Mouse (Mus musculus) neural tube, embryonic 14.5 days (tissue): ENCODE data around the gene Wt1. TPM values are rescaled to one million over a fixed set of nuclear protein-coding genes. Genes with fewer than 3 reads are reported as not detected.

Experiments used
- ATAC-seq: fragments of 200-750 bp; cut with Nextera tagmentation; 2 replicates; pipeline ENCODE4 v1.8.0; 2017; ENCODE audit warnings: low read depth, mild to moderate bottlenecking, moderate TSS enrichment, moderate library complexity
- H3K27ac ChIP-seq: fragments of 300-500 bp; sonication (generic); 2 replicates; pipeline ENCODE4 v1.5.1; 2014; ENCODE audit warnings: low read depth, mild to moderate bottlenecking, control low read depth, low read length, moderate library complexity, mixed read lengths
- H3K27me3 ChIP-seq: fragments of 300-500 bp; sonication (generic); 2 replicates; pipeline ENCODE4 v1.6.1; 2014; ENCODE audit warnings: low read length; ENCODE audit not compliant: control insufficient read depth, insufficient read depth
- H3K36me3 ChIP-seq: fragments of 300-500 bp; sonication (generic); 2 replicates; pipeline ENCODE4 v1.6.1; 2014; ENCODE audit warnings: low read length, mixed read lengths; ENCODE audit not compliant: control insufficient read depth, insufficient read depth
- H3K4me1 ChIP-seq: fragments of 300-500 bp; sonication (generic); 2 replicates; pipeline ENCODE4 v1.6.1; 2014; ENCODE audit warnings: low read length; ENCODE audit not compliant: control insufficient read depth, insufficient read depth
- H3K4me2 ChIP-seq: fragments of 300-500 bp; sonication (generic); 2 replicates; pipeline ENCODE4 v1.6.1; 2014; ENCODE audit warnings: mild to moderate bottlenecking, low read depth, low read length, control low read depth
- H3K4me3 ChIP-seq: fragments of 300-500 bp; sonication (generic); 2 replicates; pipeline ENCODE4 v1.5.1; 2014; ENCODE audit warnings: low read depth, low read length, control low read depth, mixed read lengths
- H3K9ac ChIP-seq: fragments of 300-500 bp; sonication (generic); replicated peaks from 2 replicates; pipeline ENCODE4 v1.6.1; 2014; ENCODE audit warnings: low read depth, mild to moderate bottlenecking, control low read depth, low read length, mixed read lengths
- H3K9me3 ChIP-seq: fragments of 300-500 bp; sonication (generic); 2 replicates; pipeline ENCODE4 v1.6.1; 2016; ENCODE audit warnings: low read length; ENCODE audit not compliant: control insufficient read depth
- WGBS: fragments of 180-500 bp; shearing (Covaris S2); extraction: QIAGEN DNeasy Blood & Tissue Kit; methylation state at CpG from one replicate; pipeline ENCODE4 v1.1.7; 2014; 5-methylcytosine and 5-hydroxymethylcytosine counted together
- polyA plus RNA-seq: library from polyadenylated mRNA; unstranded; fragments of >200 nt; fragmentation: Nextera tagmentation; extraction: Ambion mirVana; gene quantifications from 2 replicates; pipeline ENCODE4 v1.2.1, GENCODE M21; 2014

Wt1 gene
- polyA plus RNA-seq, 1 experiment from 2014 or later = 2.2 TPM

DNA sequence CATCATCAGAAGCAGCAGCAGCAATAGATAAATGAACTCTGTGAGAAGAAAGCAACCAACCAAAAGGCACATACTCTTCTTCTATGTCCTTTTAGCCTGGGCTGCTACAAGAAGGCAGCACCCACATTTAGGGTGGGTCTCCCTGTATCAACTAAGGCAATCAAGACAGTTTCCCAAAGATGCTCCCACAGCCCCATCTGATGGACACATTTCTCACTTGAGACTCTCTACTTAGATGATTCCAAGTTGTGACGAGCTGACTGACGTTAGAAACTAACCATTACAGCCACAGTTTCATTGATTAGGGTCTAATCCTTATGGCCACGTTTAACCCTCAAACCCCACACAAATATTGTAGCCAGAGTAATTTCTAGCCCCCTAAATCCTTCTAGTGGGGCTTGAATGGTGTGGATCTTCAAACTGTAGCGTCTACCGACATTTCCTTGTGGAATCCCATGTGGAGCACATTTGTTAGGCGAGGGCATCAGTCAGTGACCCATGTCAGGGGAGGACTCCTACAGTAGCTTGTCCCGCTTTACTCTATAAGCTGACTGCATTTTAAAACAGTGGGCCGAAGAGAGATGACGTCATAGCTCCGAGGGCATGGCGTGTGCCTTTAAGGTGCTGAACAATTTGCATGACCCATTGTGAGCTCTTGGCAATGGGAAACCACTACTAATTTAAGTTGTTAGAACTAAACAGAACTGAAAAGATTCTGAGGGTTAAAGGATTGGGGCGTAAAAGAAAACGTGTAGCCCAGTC, 59.6 kb downstream of the Wt1 start:
- H3K4me3 ChIP-seq = no peak overlapping the region
- H3K27me3 ChIP-seq = no peaks in the 10 kb centered on the region
- H3K9me3 ChIP-seq = no peaks in the 10 kb centered on the region
- ATAC-seq = no peak
- H3K4me2 ChIP-seq = no peak overlapping the region
- no peak overlapping the region for H3K9ac ChIP-seq
- 81% methylated on average over 13 of the region's 13 CpGs for WGBS
- no peaks in the 10 kb centered on the region for H3K36me3 ChIP-seq
- H3K4me1 ChIP-seq = no peaks in the 10 kb centered on the region
- H3K27ac ChIP-seq = no peak overlapping the region

DNA sequence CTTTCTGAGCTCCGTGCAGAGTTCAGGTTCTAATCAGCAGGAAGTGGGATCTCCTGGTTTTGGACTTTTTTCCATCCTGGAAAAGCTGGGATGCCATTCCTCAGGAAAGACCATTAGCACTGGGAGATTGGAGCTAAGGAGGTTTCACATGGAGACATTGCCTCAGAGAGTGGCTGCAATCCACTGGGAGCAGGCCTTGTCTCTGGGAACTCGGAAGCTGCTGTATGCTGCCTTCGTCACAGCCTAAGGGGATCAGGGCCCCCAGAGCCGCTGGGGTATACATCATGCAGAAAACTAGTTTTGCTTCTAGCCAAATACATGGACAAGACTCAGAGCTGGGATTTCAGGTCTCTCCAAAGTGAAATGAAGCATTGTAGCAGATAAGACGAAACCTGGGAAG, 60.3 kb downstream of the Wt1 start:
- 80% methylated on average over 5 of the region's 5 CpGs for WGBS
- no peaks in the 10 kb centered on the region for H3K27me3 ChIP-seq
- no peaks in the 10 kb centered on the region for H3K4me1 ChIP-seq
- H3K36me3 ChIP-seq = no peaks in the 10 kb centered on the region
- H3K27ac ChIP-seq = no peak overlapping the region
- H3K9ac ChIP-seq = no peak overlapping the region
- no peak overlapping the region for H3K4me3 ChIP-seq
- no peaks in the 10 kb centered on the region for H3K9me3 ChIP-seq
- no peak overlapping the region for H3K4me2 ChIP-seq
- ATAC-seq = no peak

DNA sequence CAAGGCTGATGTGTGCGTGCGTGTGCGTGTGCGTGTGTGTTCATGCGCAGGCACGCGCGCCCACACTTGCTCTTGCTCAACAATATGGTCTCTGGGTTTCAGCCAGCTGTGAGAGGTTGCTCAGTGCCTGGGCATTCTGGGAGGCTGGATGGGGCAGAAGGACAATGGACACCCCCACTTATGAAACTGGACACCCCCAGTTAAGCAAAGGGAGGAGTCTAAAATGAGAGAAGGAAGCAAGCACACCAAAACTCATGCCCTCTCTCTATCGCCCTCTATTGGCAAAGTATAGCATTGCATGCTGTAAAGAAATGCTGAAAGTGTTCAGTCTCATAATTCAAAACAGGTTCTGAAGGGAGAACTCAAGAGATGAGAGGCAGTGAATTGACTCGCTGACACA, 61.9 kb downstream of the Wt1 start:
- H3K27ac ChIP-seq = no peak overlapping the region
- no peaks in the 10 kb centered on the region for H3K9me3 ChIP-seq
- H3K4me3 ChIP-seq = no peak overlapping the region
- 78% methylated on average over 10 of the region's 10 CpGs for WGBS
- H3K27me3 ChIP-seq = no peaks in the 10 kb centered on the region
- H3K4me2 ChIP-seq = no peak overlapping the region
- H3K36me3 ChIP-seq = no peaks in the 10 kb centered on the region
- H3K4me1 ChIP-seq = no peaks in the 10 kb centered on the region
- H3K9ac ChIP-seq = no peak overlapping the region
- ATAC-seq = no peak

DNA sequence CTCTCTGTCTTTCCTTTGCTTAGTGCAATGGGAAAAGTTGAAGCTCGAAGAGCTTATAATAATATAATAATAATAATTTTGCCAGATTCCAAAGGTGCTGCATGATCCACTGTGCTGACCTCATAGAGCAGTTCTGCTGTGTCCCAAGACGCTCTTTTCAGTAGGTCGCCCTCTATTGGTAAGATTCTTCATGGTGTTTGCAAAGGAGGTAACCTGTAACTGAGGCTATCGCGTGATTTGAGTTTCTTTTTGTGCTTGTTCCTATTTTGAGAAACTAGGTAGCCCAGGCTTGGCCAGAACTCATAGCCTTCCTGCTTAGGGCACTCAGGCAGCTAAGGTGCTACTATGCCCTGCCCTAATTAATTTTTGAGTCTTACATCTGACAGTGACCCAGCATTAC, 63.0 kb downstream of the Wt1 start:
- WGBS = 28% methylated on average over 5 of the region's 5 CpGs
- no peak overlapping the region for H3K27ac ChIP-seq
- H3K4me3 ChIP-seq = no peak overlapping the region
- no peak overlapping the region for H3K4me2 ChIP-seq
- H3K4me1 ChIP-seq = no peaks in the 10 kb centered on the region
- H3K9me3 ChIP-seq = no peaks in the 10 kb centered on the region
- H3K9ac ChIP-seq = no peak overlapping the region
- H3K36me3 ChIP-seq = no peaks in the 10 kb centered on the region
- H3K27me3 ChIP-seq = no peaks in the 10 kb centered on the region
- no peak for ATAC-seq

DNA sequence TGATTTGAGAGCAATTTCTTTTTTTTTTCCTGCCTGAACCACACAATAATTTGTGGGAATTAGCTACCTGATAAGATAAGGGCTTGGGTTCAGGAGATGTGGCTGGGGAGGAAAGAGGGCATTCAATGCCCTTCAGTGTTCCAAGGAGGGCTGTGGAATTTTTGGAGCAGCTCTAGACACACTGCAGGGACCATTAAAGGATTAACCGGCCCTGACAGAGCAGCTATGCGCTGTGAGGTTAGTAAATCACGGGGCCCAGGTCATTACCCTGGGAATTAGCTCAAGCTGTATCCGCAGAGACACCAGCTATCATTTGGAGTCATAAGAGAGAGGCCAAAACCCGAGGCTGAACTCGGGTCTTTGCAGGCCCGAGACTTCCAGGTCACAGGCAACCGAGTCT, 73.8 kb downstream of the Wt1 start:
- H3K4me3 ChIP-seq = no peak overlapping the region
- ATAC-seq = no peak
- H3K27ac ChIP-seq = no peak overlapping the region
- no peaks in the 10 kb centered on the region for H3K4me1 ChIP-seq
- H3K9ac ChIP-seq = no peak overlapping the region
- H3K9me3 ChIP-seq = no peaks in the 10 kb centered on the region
- no peaks in the 10 kb centered on the region for H3K36me3 ChIP-seq
- H3K27me3 ChIP-seq = no peaks in the 10 kb centered on the region
- H3K4me2 ChIP-seq = no peak overlapping the region
- WGBS = 29% methylated on average over 8 of the region's 8 CpGs

DNA sequence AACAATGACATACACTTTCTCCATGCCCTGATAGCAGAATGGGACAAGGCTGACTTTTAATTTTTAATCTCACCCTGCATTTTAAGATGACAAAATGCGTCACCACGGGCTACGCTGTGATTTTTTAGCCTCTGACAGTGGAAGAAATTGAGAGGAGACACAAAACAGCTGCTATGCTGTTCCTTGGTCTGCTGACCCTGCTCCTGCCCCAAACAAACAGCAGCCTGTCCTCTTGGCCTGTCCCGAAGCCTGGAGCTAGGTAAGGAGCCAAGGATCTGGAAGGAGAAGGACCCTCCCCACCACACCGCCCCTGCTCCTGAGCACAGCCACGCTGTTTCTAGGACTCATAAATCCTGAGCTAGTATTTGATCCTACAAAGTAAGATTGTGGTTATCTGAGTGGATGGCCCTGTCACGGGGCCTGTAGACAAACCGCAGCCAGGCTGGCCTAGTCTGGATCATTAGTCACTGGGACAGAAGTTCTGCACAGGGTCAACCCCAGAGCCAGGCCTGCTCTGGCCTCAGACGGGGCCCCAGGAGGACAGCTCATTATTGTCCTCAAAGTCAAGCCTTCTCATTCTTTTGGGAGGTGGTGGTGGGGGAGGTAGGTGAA, 80.3 kb downstream of the Wt1 start:
- H3K4me1 ChIP-seq = no peaks in the 10 kb centered on the region
- H3K27me3 ChIP-seq = no peaks in the 10 kb centered on the region

DNA sequence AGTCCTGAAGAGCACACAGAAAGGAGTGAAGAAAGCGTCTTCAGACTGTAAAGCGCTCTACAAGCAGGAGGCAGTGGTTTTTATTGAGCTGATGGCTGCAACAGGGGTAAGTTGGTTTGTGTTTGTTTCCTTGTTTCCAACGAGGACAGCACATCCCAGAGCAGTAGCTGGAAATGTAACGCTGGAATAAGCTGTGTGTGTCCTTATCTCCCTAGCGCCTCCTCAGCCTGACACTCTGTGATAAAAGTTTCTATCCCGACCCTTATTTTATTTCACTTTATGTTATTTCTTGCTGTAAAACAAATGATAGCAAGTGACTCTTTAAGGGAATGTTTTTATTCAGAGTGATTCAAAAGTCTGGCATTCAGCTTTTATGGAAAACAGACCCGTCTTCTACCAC, 86.5 kb downstream of the Wt1 start:
- Histone ChIP-seq H3K4me1 (no peaks in the 10 kb centered on the region), H3K36me3 (no peaks in the 10 kb centered on the region), H3K9me3 (no peaks in the 10 kb centered on the region), H3K27ac (no peak overlapping the region), H3K4me2 (no peak overlapping the region), H3K9ac (no peak overlapping the region), H3K27me3 (no peaks in the 10 kb centered on the region), H3K4me3 (no peak overlapping the region)
- WGBS = 79% methylated on average over 7 of the region's 7 CpGs
- no peak for ATAC-seq

More for the DNA sequence above, 80.3 kb downstream of the Wt1 start:
- no peak overlapping the region for H3K4me3 ChIP-seq
- no peak overlapping the region for H3K4me2 ChIP-seq
- no peak for ATAC-seq
- 71% methylated on average over 9 of the region's 9 CpGs for WGBS
- no peak overlapping the region for H3K9ac ChIP-seq
- no peak overlapping the region for H3K27ac ChIP-seq
- no peaks in the 10 kb centered on the region for H3K9me3 ChIP-seq
- no peaks in the 10 kb centered on the region for H3K36me3 ChIP-seq

DNA sequence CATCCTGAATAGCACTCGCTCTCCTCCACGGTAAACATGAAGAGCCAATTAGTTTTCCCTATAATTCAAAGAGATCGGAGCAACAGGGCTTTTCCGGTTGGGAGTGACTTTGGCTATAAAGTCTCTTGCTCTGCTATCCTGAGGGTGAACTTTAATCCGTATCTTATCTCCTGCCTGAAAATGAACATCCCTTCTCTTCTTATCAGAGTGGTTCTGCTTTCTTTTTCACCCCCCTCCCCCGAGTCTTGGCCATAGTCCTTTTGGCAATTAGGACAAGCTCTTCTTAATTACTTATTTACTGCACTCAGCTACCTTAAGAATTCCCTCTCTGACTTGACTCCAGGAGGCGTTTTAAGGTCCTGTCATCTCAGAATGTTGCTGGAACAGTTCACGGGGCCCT, 89.6 kb downstream of the Wt1 start:
- no peaks in the 10 kb centered on the region for H3K27me3 ChIP-seq
- H3K36me3 ChIP-seq = no peaks in the 10 kb centered on the region
- WGBS = 40% methylated on average over 8 of the region's 8 CpGs
- H3K27ac ChIP-seq = no peak overlapping the region
- H3K4me3 ChIP-seq = no peak overlapping the region
- H3K4me2 ChIP-seq = no peak overlapping the region
- H3K4me1 ChIP-seq = no peaks in the 10 kb centered on the region
- no peak for ATAC-seq
- H3K9me3 ChIP-seq = no peaks in the 10 kb centered on the region
- no peak overlapping the region for H3K9ac ChIP-seq

DNA sequence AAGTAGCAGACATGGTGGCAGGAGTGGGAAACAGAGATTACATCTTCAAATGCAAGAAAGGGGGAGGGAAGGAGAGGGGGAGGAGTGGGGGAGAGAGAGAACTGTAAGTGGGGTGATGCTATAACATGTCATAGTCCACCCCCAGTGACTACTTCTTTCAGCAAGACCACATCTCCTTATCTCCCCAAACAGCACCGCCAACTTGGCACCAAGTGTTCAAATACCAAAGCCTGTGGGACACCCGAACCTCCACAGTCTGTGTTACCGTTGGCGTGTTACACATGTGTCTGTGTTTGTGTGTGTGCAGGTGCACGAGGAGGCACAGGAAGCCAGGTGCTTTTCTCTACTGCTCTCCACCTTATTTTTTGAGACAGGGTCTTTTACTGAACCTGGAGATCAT, 92.9 kb downstream of the Wt1 start:
- no peaks in the 10 kb centered on the region for H3K36me3 ChIP-seq
- no peak overlapping the region for H3K4me3 ChIP-seq
- no peak overlapping the region for H3K4me2 ChIP-seq
- peaks cover 4% of the 10 kb centered on the region; the same call in 1 of the 2 replicates for H3K27me3 ChIP-seq
- no peaks in the 10 kb centered on the region for H3K4me1 ChIP-seq
- WGBS = 92% methylated on average over 5 of the region's 5 CpGs
- no peaks in the 10 kb centered on the region for H3K9me3 ChIP-seq
- no peak overlapping the region for H3K27ac ChIP-seq
- H3K9ac ChIP-seq = no peak overlapping the region
- no peak for ATAC-seq
